Mouse (Mus musculus) limb, embryonic 10.5 days (tissue): ENCODE data around the gene Use1. TPM values are rescaled to one million over a fixed set of nuclear protein-coding genes. Genes with fewer than 3 reads are reported as not detected.
"Not testable (repeated sequence)": the region's sequence is repeated elsewhere in the genome, so short reads cannot be mapped to it uniquely, and the experiment has no call there.

ENCODE experiments used
- DNase-seq: peaks from one replicate; pipeline ENCODE4 v3.0.0-alpha.2; 2017; ENCODE audit warnings: low spot score
- H3K27ac ChIP-seq: fragments of 300-500 bp; sonication (generic); 2 replicates; pipeline ENCODE4 v1.5.1; 2016; ENCODE audit warnings: mild to moderate bottlenecking
- H3K27me3 ChIP-seq: fragments of 300-500 bp; sonication (generic); 2 replicates; pipeline ENCODE4 v1.6.1; 2016; ENCODE audit warnings: low read depth, mild to moderate bottlenecking; ENCODE audit not compliant: poor library complexity, severe bottlenecking
- H3K36me3 ChIP-seq: fragments of 300-500 bp; sonication (generic); 2 replicates; pipeline ENCODE4 v1.6.1; 2016; ENCODE audit warnings: mild to moderate bottlenecking, moderate library complexity
- H3K4me1 ChIP-seq: fragments of 300-500 bp; sonication (generic); 2 replicates; pipeline ENCODE4 v1.6.1; 2016
- H3K4me3 ChIP-seq: fragments of 300-500 bp; sonication (generic); 2 replicates; pipeline ENCODE4 v1.5.1; 2016; ENCODE audit warnings: mild to moderate bottlenecking, moderate library complexity
- H3K9me3 ChIP-seq: fragments of 300-500 bp; sonication (generic); replicated peaks from 2 replicates; pipeline ENCODE4 v1.6.1; 2016; ENCODE audit warnings: mild to moderate bottlenecking
- whole genome bisulfite sequencing: fragments of 180-500 bp; shearing (Covaris S2); methylation state at CpG from one replicate; pipeline ENCODE4 v1.1.7; 2016; 5-methylcytosine and 5-hydroxymethylcytosine counted together
- polyA plus RNA-seq: library from polyadenylated mRNA; unstranded; fragments of >200 nt; fragmentation: Nextera tagmentation; extraction: Ambion mirVana; gene quantifications from 2 replicates; pipeline ENCODE4 v1.2.1, GENCODE M21; 2016

Gene Use1
- polyA plus RNA-seq: 92.4 and 95.0 TPM in 2 replicates

GRCm38 (mm10) chr8:71366771-71367528 lies at the start of gene Use1:
Use1 (plus strand) TSS chr8:71366848.
- DNase-seq: peak; percentile 91
- peak within 1 kb of the TSS; percentile 90 for H3K27ac ChIP-seq
- peak within 1 kb of the TSS; percentile 73 for H3K4me3 ChIP-seq
- under 1% methylated on average over 56 of the region's 56 CpGs for WGBS
- H3K36me3 ChIP-seq: peaks cover 19% of the 10 kb centered on the region
- H3K9me3 ChIP-seq: no peaks in the 10 kb centered on the region
- peaks cover 30% of the 10 kb centered on the region for H3K4me1 ChIP-seq
- H3K27me3 ChIP-seq: no peaks in the 10 kb centered on the region

- DNase-seq, H3K4me3 ChIP-seq, H3K27ac ChIP-seq, H3K27me3 ChIP-seq, H3K9me3 ChIP-seq, H3K4me1 ChIP-seq: not testable (repeated sequence)
- WGBS: 91% methylated on average over 5 of the region's 5 CpGs
- peaks cover 51% of the 10 kb centered on the region for H3K36me3 ChIP-seq
These were observed 48.0 kb upstream of the Use1 start for GRCm38 (mm10) chr8:71318610-71319009.

- not testable (repeated sequence) for H3K27me3 ChIP-seq, DNase-seq, H3K4me1 ChIP-seq, H3K9me3 ChIP-seq, H3K4me3 ChIP-seq, H3K27ac ChIP-seq
- 96% methylated on average over 2 of the region's 2 CpGs for WGBS
- H3K36me3 ChIP-seq: peaks cover 60% of the 10 kb centered on the region
These were observed 46.9 kb upstream of the Use1 start for GRCm38 (mm10) chr8:71319760-71320159.

- no peak for DNase-seq
- Histone ChIP-seq H3K36me3 (peaks cover 62% of the 10 kb centered on the region), H3K4me3 (no peak overlapping the region), H3K9me3 (no peaks in the 10 kb centered on the region), H3K4me1 (no peaks in the 10 kb centered on the region), H3K27me3 (no peaks in the 10 kb centered on the region), H3K27ac (no peak overlapping the region)
- 94% methylated on average over 3 of the region's 3 CpGs for WGBS
These were observed 43.7 kb upstream of the Use1 start for GRCm38 (mm10) chr8:71322939-71323338.

GRCm38 (mm10) chr8:71324848-71325247 lies 41.8 kb upstream of the Use1 start:
- no peak for DNase-seq
- 100% methylated on average over 1 of the region's 1 CpGs for WGBS
- peaks cover 76% of the 10 kb centered on the region for H3K36me3 ChIP-seq

GRCm38 (mm10) chr8:71337834-71338233 lies 28.8 kb upstream of the Use1 start:
- WGBS: 97% methylated on average over 6 of the region's 6 CpGs
- DNase-seq, H3K4me3 ChIP-seq, H3K27me3 ChIP-seq, H3K9me3 ChIP-seq, H3K27ac ChIP-seq, H3K4me1 ChIP-seq: not testable (repeated sequence)
- peaks cover 51% of the 10 kb centered on the region for H3K36me3 ChIP-seq

More at GRCm38 (mm10) chr8:71324848-71325247, 41.8 kb upstream of the Use1 start:
- no peak overlapping the region for H3K27ac ChIP-seq
- H3K9me3 ChIP-seq: no peaks in the 10 kb centered on the region
- no peaks in the 10 kb centered on the region for H3K4me1 ChIP-seq
- no peak overlapping the region for H3K4me3 ChIP-seq
- H3K27me3 ChIP-seq: no peaks in the 10 kb centered on the region

GRCm38 (mm10) chr8:71340625-71341024 lies 26.0 kb upstream of the Use1 start:
- WGBS: 82% methylated on average over 5 of the region's 5 CpGs
- DNase-seq: peak; percentile 47
- Histone ChIP-seq H3K4me1 (no peaks in the 10 kb centered on the region), H3K4me3 (no peak overlapping the region), H3K27me3 (no peaks in the 10 kb centered on the region), H3K27ac (no peak overlapping the region), H3K9me3 (no peaks in the 10 kb centered on the region), H3K36me3 (peaks cover 59% of the 10 kb centered on the region)

- Histone ChIP-seq H3K4me3 (no peak overlapping the region), H3K9me3 (no peaks in the 10 kb centered on the region), H3K27me3 (no peaks in the 10 kb centered on the region), H3K36me3 (peaks cover 90% of the 10 kb centered on the region), H3K27ac (no peak overlapping the region), H3K4me1 (no peaks in the 10 kb centered on the region)
- no peak for DNase-seq
- WGBS: 89% methylated on average over 1 of the region's 1 CpGs
These were observed 20.1 kb upstream of the Use1 start for GRCm38 (mm10) chr8:71346581-71346980.

GRCm38 (mm10) chr8:71351117-71351516 lies 15.5 kb upstream of the Use1 start:
- Histone ChIP-seq H3K4me3 (no peak overlapping the region), H3K27ac (no peak overlapping the region), H3K4me1 (no peaks in the 10 kb centered on the region), H3K36me3 (peaks cover 98% of the 10 kb centered on the region), H3K27me3 (no peaks in the 10 kb centered on the region), H3K9me3 (no peaks in the 10 kb centered on the region)
- WGBS: 81% methylated on average over 3 of the region's 3 CpGs
- no peak for DNase-seq

GRCm38 (mm10) chr8:71351520-71351919 lies 15.1 kb upstream of the Use1 start:
- Histone ChIP-seq H3K27me3 (no peaks in the 10 kb centered on the region), H3K27ac (no peak overlapping the region), H3K36me3 (peaks cover 98% of the 10 kb centered on the region), H3K4me3 (no peak overlapping the region), H3K4me1 (no peaks in the 10 kb centered on the region), H3K9me3 (no peaks in the 10 kb centered on the region)
- 89% methylated on average over 1 of the region's 1 CpGs for WGBS
- no peak for DNase-seq

- H3K27ac ChIP-seq: no peak overlapping the region
- peaks cover 77% of the 10 kb centered on the region for H3K36me3 ChIP-seq
- DNase-seq: no peak
- H3K4me1 ChIP-seq: no peaks in the 10 kb centered on the region
- no peak overlapping the region for H3K4me3 ChIP-seq
- no peaks in the 10 kb centered on the region for H3K27me3 ChIP-seq
- H3K9me3 ChIP-seq: no peaks in the 10 kb centered on the region
- WGBS: 90% methylated on average over 3 of the region's 3 CpGs
These were observed 8.6 kb upstream of the Use1 start for GRCm38 (mm10) chr8:71358026-71358425.

GRCm38 (mm10) chr8:71367529-71368176 lies 1.0 kb downstream of the Use1 start:
- no peak for DNase-seq
- Histone ChIP-seq H3K27me3 (no peaks in the 10 kb centered on the region), H3K27ac (peak overlapping the region; percentile 90), H3K36me3 (peaks cover 23% of the 10 kb centered on the region), H3K4me1 (peaks cover 30% of the 10 kb centered on the region), H3K9me3 (no peaks in the 10 kb centered on the region), H3K4me3 (peak overlapping the region; percentile 73)
- 54% methylated on average over 17 of the region's 17 CpGs for WGBS

GRCm38 (mm10) chr8:71368366-71368765 lies 1.7 kb downstream of the Use1 start:
- Histone ChIP-seq H3K27me3 (no peaks in the 10 kb centered on the region), H3K36me3 (peaks cover 30% of the 10 kb centered on the region), H3K9me3 (no peaks in the 10 kb centered on the region), H3K4me1 (peaks cover 30% of the 10 kb centered on the region), H3K27ac (peak overlapping the region; percentile 90; the same call in 1 of the 2 replicates), H3K4me3 (peak overlapping the region; percentile 73; the same call in 1 of the 2 replicates)
- no peak for DNase-seq
